Mouse (Mus musculus) embryonic fibroblast, embryonic 13.5 days (primary cell): ENCODE data around the gene Rabep1. TPM values are rescaled to one million over a fixed set of nuclear protein-coding genes. Genes with fewer than 3 reads are reported as not detected.
A peak's percentile ranks its signal among the peaks of the same experiment; 100 is the strongest.

Source experiments
- H3K27ac ChIP-seq: 2 replicates; pipeline ENCODE4 v1.5.1; 2012; ENCODE audit warnings: low read length, control low read depth, inconsistent platforms; ENCODE audit not compliant: insufficient read depth
- H3K4me1 ChIP-seq: 2 replicates; pipeline ENCODE4 v1.6.1; 2011; ENCODE audit warnings: low read length; ENCODE audit not compliant: control insufficient read depth, insufficient read depth
- H3K4me3 ChIP-seq: 2 replicates; pipeline ENCODE4 v1.5.1; 2011; ENCODE audit warnings: mild to moderate bottlenecking, control low read depth, low read length; ENCODE audit not compliant: insufficient read depth
- CTCF ChIP-seq: IDR thresholded peaks from 2 replicates; pipeline ENCODE4 v1.5.1; 2011; ENCODE audit warnings: mild to moderate bottlenecking, control low read depth, low read length, moderate library complexity, borderline replicate concordance; ENCODE audit not compliant: insufficient read depth
- POLR2A ChIP-seq: IDR thresholded peaks from 2 replicates; pipeline ENCODE4 v1.6.1; 2011; ENCODE audit warnings: low read depth, mild to moderate bottlenecking, control low read depth, low read length, moderate library complexity
- polyA plus RNA-seq: library from polyadenylated mRNA; stranded (reverse); fragments of >200 nt; gene quantifications from 2 replicates; pipeline ENCODE4 v1.2.4, GENCODE M21; 2011; ENCODE audit warnings: low read depth; ENCODE audit not compliant: missing spikeins, insufficient read length

The Rabep1 gene
- polyA plus RNA-seq, 1 experiment = 54.8 TPM

DNA sequence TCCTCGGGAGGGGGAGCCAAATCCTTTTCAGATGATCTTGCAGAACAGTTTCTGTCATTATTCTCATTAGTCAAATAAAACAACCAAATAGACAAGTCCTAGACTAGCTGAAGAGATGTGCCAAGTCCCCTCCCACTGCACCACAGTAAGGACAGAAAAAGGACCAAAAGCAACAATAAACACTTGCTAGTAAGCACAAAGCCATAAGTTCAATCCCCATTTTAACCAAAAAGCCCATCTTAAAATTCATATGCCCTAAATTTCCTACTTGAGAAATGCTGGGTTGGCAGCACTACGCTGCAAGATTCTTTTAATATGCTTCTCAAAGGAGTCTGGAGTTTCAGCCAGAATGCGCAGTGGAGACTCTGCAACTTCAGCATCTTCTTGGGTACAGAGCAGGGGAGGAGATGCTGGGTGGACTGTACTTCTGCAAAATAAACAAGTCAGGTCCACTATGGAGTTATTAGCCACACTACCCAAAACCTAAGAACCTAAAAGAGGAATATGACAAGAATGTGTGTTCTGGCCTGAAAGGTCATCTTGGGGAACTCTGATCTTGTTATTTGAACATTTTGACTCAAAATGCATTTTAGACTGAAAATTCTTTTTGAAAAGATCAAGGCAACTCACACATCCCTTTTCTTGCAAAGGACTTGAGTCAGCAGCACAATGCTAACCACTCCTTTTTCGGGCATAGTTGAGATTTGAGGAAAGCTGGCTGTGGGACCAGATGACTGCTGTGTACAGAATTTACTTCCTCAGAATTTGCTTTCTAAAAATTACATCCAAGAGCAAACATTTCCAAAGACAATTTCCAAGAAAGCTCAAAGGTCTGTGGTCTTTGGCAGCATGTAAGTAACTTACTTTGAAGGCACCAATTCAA is 100.6 kb downstream of the Rabep1 start:
- Histone ChIP-seq H3K4me3 (no peak overlapping the region), H3K4me1 (no peaks in the 10 kb centered on the region), H3K27ac (peak overlapping the region; percentile 97)
- TF ChIP-seq CTCF (no peak), POLR2A (no peak)

DNA sequence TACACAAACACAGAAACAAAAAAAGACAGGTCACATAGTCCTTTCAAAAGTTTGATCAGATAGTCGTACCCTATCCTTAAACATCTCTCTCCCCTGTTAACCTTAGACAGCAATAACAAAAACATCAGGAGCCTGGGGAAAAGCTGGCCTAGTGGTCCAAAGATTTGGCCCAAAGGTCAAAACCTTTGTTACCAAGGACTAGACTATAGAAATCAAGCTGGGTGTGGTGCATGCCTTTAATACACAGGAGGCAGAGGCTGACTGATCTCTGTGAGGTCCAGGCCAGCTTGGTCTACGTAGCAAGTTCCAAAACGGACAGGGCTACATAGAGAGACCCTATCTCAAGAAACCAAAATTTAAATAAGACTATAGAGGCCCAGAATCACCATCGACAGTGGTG is 110.1 kb downstream of the Rabep1 start:
- TF ChIP-seq CTCF (no peak), POLR2A (no peak)
- no peak overlapping the region for H3K27ac ChIP-seq

DNA sequence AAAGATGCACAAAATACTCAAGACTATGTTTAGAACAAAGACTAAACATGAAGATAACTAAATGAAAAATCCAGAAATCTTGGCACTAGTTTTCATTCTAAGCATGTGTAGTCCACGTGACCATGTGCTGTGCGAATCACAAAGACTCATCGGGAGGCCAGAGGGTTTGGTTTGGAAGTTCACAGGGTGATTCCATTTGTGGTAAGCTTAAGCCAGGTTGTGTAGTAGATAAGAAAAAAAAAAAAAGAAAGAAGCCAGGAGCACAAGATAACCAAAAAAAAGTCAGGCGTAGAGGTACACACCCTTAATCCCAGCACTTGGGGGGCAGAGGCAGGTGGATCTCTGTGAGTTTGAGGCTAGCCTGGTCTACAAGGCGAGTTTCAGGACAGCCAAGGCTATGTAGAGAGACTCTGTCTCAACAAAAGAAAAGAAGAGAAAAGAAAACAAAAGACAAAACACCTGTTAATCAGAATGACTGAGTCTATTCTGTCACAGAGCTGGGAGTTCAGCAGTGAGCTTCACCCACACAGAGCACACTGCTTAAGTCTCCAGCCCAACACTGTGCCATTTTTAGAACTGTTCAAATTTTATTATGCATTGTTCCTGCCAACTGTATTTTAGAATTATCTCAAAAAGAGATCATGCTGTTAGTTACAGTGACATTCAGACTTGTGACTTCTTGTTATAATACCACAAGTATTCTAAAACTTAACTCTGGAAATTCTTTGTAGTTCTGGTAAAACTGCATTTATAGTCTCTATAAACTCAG is 116.4 kb downstream of the Rabep1 start:
- H3K4me1 ChIP-seq = peaks cover 5% of the 10 kb centered on the region
- H3K27ac ChIP-seq = no peak overlapping the region
- H3K4me3 ChIP-seq = no peak overlapping the region
- no peak for TF ChIP-seq POLR2A

More for the DNA sequence above, 110.1 kb downstream of the Rabep1 start:
- no peaks in the 10 kb centered on the region for H3K4me1 ChIP-seq
- no peak overlapping the region for H3K4me3 ChIP-seq

DNA sequence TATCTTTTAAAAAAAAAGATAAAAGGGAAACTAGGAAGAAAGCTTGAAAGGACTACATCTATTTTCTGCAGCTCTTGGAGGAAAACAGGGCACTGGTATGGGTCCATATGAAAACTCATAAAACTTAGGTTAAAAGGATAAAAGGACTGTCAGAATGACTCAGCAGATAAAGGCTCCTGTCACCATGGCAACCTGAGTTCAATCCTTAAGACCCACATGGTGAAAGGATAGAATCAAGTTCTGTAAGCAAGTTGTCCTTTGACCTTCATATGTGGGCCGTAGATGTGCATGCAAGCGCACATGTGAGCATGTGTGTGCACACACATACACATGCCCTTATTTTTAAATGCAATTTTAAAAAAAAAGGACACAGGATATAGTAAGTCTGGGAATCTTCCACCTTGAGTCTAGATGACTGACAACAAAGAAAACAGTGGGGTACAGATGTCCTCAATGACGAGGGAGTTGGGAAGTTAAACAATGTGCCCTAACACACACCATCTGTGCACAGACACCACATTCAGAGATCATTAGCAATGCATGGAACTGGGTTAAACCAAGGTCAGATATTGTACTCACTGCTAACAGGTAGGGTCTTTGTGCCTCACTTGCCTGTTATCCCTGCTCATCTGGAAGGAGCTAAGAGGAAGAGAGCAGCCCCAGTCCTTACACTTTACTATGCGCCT is 119.8 kb downstream of the Rabep1 start:
- no peak overlapping the region for H3K4me3 ChIP-seq
- TF ChIP-seq CTCF (no peak), POLR2A (no peak)
- peaks cover 5% of the 10 kb centered on the region for H3K4me1 ChIP-seq
- peak overlapping the region; percentile 18; the same call in 1 of the 2 replicates for H3K27ac ChIP-seq

DNA sequence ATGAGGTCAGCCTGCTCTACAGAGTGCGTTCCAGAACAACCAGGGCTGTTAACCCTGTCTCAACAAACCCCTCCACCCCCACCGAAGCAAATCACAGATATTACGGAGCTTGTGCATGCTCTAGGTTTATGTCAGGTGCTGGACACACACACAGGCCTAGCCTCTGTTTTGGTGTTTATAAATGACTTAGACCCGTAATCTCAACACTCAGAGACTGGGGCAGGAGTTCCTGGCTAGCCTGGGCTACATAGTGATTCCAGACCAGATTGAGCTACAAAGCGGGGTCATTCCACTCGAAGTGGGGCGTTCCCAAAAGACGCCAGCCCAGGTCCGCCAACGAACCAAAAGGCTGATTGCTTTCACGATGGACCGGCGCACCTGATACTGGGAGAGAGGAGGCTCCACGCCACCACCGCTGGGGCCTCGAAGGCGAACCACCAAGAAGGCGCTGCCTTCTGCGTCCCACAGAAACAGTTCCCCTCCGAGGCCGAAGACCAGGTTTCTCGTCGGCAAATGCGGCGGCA is 124.8 kb downstream of the Rabep1 start:
- H3K4me1 ChIP-seq = peaks cover 4% of the 10 kb centered on the region
- peak overlapping the region; percentile 96 for H3K4me3 ChIP-seq
- H3K27ac ChIP-seq = peak overlapping the region; percentile 23; the same call in 1 of the 2 replicates
- no peak for TF ChIP-seq CTCF
- TF ChIP-seq POLR2A = no peak

DNA sequence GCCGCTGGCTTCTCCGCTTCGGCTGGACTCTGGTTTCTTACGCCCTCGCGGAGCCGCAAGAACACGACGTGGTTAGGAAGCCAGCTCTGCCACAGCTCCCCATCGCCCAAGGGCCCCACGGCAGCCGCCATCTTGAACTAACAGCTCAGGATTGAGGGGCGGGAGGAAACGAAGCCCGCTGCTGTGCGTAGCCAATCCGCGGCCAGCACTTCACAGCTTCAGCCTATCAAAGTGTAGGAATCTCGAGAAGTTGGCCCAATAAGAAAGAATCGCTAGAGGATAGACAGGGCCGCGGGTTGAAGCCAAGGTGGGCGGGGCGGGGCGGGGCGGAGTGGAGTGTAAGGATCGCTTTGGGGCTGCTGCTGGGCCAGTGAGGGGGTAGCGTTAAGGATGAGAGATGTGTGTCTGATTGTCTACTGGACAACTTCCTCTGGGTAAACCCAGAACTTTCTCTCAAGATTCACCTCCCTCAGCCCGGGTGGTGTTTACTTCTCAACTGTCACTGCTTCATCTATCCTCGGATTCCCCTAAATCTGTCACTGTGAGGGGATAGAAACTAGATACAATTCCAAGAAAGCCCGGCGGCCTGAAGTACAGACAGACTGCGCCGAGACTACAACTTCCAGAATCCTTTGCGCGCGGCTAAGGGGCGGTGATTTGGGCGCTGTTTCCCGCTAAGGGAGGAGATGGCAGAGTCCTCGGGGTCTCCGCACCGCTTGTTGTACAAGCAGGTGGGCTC is 125.4 kb downstream of the Rabep1 start, which contains the start of the genes Nup88 and Rpain:
TSS of gene Nup88 (minus strand) at position 153 of the 739 bp plus-strand sequence.
TSS of gene Rpain (plus strand) at position 393 of the 739 bp plus-strand sequence.
- H3K4me1 ChIP-seq = no peaks in the 10 kb centered on the region
- peak within 1 kb of the TSS; percentile 92 for H3K27ac ChIP-seq
- TF ChIP-seq POLR2A (peak; percentile 83), CTCF (no peak)
- peak within 1 kb of the TSS; percentile 96 for H3K4me3 ChIP-seq

DNA sequence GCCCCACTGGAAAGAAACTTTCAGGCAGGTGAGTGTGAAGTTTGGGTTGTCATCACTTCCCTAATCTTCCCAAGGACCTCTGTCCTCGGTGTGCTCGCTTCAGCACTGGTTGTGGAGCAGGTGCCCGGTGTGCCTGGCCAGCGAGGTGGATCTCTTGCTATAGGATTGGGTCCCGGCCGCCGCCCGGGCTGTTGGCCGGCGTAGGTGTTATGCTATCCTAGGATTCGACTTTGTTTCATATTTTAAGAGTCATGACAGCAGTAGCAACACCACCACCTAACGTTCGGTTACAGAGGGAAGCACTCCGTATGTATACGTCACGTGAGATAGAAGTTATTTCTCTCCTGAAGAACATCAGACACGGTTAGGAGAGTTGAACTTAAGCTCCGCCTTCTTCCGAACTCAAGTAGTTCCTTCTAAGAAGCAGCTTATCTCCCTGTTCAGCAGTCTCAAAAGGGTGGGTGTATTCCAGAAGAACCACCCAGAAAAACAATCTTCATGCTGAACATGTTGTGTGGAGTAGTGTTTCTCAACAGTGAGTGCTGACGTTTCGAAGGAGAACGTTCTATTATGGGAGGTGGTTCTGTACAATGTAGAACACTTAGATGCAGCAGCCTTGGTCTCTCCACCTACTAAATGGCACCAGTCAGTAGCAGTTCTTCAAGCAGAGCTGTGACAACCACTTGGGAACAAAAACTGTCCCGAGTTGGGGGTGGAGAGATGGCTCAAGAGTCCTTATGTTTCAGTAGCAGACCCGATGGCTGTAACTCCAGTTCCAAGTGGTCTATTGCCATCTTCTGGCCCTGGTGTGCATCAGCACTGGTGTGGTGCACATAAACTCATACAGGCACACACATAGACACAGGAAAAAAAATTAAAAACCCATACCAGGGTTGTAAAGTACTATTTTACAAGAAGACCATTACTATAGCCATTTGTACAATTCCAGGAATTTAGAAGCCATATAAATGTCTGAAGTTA is 126.3 kb downstream of the Rabep1 start:
- H3K27ac ChIP-seq = 0 out of 2 replicates have a peak overlapping the region, but pooled peaks have one; percentile 3
- peak overlapping the region; percentile 88 for H3K4me3 ChIP-seq
- no peaks in the 10 kb centered on the region for H3K4me1 ChIP-seq
- TF ChIP-seq POLR2A (no peak), CTCF (no peak)

DNA sequence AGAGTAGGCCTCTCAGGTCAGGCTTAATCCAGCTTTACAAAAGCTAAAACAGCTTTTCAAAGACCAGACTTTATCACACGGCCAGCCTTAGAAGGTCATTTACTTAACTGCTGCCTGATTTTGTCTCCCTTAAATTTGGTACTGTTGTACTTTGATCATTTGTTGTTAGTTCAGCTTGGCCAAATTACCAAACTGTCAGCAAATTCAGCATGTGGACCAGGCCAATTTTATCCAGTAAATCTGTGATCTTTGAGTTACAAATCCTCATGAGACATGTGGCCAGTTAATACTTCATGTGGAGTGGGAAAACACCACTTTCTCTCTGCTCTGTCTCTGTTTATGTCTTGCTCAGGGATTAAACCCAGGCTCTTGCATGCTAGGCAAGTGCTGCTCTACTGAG is 128.0 kb downstream of the Rabep1 start:
- H3K27ac ChIP-seq = no peak overlapping the region
- TF ChIP-seq CTCF = no peak
- no peak for TF ChIP-seq POLR2A

More for the DNA sequence above, 128.0 kb downstream of the Rabep1 start:
- no peaks in the 10 kb centered on the region for H3K4me1 ChIP-seq
- H3K4me3 ChIP-seq = no peak overlapping the region
